Mouse (Mus musculus) left cerebral cortex, adult 2 months (tissue): ENCODE results near the gene Mrpl46. TPM values are rescaled to one million over a fixed set of nuclear protein-coding genes. Genes with fewer than 3 reads are reported as not detected.

Source experiments
- DNase-seq, 2 experiments: peaks; one replicate each; pipeline ENCODE4 v3.0.0; 2021 to 2022; ENCODE audit warnings: low spot score in 2 of 2, mixed read lengths in 1 of 2; ENCODE audit errors: extremely low spot score in 1 of 2
- H3K27ac ChIP-seq: fragments of 200-600 bp; 2 replicates; pipeline ENCODE4 v1.8.1; 2022
- H3K4me3 ChIP-seq: fragments of 200-600 bp; 2 replicates; pipeline ENCODE4 v1.8.1; 2022
- CTCF ChIP-seq: fragments of 200-600 bp; IDR thresholded peaks from 2 replicates; pipeline ENCODE4 v1.8.1; 2022; ENCODE audit warnings: antibody characterized with exemption, mild to moderate bottlenecking, moderate library complexity
- intact Hi-C: fragments of 180-260 bp; cut with DNase I; formaldehyde crosslinking; loops from one replicate; pipeline ENCODE4 v1.15.1; 2025
- total RNA-seq, 2 experiments: library from RNA; stranded (reverse); gene quantifications; 2 replicates each; pipeline ENCODE4 v1.2.3; 2021

Mrpl46 gene
- total RNA-seq, 2 experiments from 2014 or later = 30.2 to 37.1 TPM

DNA sequence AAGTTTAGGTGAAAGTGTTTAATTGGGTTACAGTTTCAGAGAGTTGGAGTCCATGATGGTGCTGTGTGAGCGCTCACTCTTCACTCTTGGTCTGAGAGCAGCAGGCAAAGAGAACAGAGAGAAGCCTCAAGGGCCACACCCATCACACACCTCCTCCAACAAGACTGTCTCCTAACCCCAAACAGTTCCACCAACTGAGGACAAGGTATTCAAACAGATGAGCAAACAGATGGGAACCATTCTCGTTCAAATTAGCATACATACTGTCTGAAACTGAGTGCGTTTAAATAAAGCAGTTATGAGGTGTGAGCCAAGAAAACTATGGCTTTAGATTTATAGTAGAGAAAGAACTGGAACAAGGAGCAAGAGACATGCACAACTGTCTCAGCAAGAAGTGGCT lies 13.3 kb upstream of the Mrpl46 start:
- Histone ChIP-seq H3K27ac (no peak overlapping the region), H3K4me3 (no peak overlapping the region)
- no peak for TF ChIP-seq CTCF
- intact Hi-C loops = loop anchor here (10.0 kb wide), 1 partner anchor 428 kb away; no protein-coding TSS in a partner anchor
- DNase-seq = no peak

DNA sequence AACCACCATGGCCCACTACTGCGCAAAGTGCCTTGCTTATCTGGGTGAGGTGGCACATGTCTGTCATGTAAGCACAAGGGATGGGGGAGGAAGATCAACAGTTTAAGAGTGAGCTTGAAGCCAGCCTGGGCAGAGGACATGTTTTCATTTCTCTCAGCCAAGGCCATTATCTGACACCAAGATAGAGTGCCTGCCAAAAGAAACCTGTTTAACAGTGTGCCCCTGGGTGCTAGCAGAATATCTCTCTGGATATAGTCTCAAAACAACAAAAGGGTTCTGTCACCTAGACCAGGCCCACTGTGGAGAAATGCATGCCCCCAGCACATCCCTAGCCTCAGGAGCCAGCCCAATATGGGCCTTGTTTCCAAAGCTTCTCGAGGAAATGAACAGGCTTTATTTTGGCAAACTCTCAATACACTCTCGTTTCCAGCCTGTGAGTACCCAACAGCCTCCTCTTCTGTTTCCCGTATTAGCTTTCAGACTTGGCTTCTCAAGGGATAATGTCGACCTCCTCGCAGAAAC lies 11.3 kb upstream of the Mrpl46 start:
- intact Hi-C loops = loop anchor here (5.0 to 10.0 kb wide), 2 partner anchors 288 to 430 kb away; no protein-coding TSS in a partner anchor
- no peak for DNase-seq
- Histone ChIP-seq H3K4me3 (no peak overlapping the region), H3K27ac (no peak overlapping the region)
- no peak for TF ChIP-seq CTCF

DNA sequence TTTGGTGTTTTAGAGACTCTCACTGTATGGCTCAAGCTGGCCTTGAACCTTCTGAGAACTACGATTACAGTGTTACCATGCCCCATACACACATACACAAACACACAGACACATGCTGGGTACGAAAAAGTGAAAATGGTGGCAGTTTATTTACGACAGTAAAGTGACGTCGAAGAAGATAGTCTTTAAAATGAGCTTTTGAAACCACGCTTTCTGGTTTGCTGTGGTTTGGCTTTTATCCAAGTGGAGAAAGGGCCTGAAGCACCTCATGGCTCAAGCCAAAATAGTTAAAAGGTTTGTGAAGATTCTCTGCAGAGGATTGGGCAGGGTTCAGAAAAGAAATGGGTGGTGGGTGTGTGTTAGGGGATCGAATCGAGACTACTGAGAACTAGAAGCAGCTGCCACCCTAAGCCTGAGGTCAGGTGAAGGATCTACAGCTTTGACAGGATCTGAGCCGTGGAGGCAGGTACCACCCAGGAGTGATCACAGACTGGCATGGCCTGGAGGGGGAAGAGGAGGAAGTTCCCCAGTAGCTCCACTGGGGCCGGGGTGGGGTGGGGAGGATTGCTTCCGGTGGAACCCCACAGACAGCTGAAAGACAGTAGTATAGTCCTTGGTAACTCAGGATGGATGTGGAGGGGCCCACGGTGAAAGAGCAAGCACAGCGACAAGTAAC lies 10.7 kb upstream of the Mrpl46 start:
- no peak for DNase-seq
- H3K4me3 ChIP-seq = no peak overlapping the region
- TF ChIP-seq CTCF = no peak
- H3K27ac ChIP-seq = no peak overlapping the region
- intact Hi-C loops = loop anchor here (5.0 to 10.0 kb wide), 2 partner anchors 288 to 431 kb away; no protein-coding TSS in a partner anchor

DNA sequence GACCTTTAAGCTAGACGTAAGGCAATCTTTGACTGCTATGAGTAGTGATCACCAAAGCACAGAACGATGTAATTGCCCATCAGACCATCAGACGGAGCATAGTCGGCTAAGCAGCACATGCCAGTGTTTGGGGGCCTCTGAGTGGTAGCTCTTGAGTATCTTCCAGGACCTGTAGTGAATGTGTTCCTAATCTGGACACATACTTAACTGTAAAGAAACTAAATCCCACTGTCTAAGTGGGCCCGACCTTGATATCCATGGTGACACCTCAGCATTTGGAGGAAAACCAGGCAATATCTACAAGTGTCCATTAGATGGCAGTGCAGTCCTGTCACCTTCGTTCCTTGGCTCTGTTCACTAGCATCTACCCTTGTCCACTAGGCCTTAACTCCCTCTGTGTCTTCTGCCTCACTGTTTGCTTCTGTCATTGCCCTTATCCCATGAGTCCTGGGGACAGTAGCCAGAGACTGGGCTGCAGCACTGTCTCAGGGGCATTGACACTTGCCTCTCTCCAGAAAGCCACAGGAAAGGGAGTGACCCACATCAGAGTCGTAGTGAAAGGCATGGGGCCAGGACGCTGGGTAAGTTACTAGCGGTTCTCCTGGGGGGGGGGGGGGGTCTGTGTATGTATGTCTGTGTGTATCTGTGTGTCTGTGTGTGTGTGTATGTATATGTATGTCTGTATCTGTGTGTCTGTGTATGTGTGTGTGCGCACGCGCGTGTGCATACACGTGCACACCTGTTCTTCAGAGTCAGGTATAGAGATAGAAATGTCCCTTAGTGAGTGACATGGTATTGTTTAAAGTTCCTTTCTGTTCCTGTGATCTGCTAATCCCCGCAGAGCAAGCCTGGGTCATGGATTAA lies 8.3 kb upstream of the Mrpl46 start:
- TF ChIP-seq CTCF = peak; percentile 89
- DNase-seq = peak; percentile 49 to 51
- Histone ChIP-seq H3K4me3 (no peak overlapping the region), H3K27ac (no peak overlapping the region)
- intact Hi-C loops = loop anchor here (1.0 to 10.0 kb wide), 4 partner anchors 55 to 433 kb away; partner anchors contain the start of gene Det1

DNA sequence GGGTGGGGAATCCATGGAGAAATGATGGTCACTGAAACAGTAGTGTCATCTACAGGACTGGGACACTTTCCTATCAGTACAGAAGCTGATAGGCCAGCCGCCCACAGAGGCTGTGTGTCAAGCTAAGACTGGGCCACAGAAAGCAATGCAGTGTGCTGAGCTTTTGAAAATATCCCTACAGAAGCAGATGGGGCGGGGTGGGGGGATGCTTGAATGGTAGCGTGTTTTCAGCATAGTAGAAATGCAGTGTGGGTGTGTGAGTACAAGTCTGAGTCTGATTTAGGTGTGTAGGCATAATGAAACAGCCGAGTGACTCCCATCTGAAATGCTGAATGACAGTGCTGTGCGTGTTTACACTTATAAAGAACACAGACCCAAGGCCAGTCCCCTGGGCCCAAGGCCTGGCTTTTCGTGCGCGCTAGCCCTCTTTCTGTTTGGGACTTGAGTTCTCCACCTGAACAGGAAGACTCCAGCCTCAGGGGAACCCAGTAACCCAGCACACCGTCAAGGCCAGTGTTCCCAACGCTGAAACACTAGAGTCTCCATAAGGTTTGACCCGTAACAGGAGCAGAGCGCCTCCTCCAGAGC lies 4.6 kb upstream of the Mrpl46 start:
- no peak for TF ChIP-seq CTCF
- Histone ChIP-seq H3K27ac (no peak overlapping the region), H3K4me3 (no peak overlapping the region)
- intact Hi-C loops = no loop called here
- no peak for DNase-seq

DNA sequence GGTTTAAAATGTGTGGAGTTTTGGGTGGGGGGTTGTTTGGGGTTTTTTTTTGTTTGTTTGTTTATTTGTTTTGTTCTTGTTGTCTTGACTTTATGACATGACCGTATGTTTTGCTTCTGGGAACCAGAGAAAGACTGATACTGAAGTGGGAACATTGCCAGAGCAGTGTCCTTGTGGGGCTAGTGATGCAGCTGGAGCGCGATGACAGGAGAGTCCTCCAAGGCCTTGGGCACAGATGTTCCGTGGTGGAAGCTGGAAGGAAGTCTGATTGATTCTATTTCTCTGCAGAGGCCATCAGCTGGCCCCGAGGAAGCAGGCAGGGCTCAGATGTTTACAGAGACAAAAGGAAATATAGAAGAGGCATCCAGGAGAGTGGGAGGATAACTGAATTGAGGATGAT lies 2.6 kb upstream of the Mrpl46 start:
- TF ChIP-seq CTCF = no peak
- no peak for DNase-seq
- H3K4me3 ChIP-seq = no peak overlapping the region
- H3K27ac ChIP-seq = no peak overlapping the region
- intact Hi-C loops = no loop called here

DNA sequence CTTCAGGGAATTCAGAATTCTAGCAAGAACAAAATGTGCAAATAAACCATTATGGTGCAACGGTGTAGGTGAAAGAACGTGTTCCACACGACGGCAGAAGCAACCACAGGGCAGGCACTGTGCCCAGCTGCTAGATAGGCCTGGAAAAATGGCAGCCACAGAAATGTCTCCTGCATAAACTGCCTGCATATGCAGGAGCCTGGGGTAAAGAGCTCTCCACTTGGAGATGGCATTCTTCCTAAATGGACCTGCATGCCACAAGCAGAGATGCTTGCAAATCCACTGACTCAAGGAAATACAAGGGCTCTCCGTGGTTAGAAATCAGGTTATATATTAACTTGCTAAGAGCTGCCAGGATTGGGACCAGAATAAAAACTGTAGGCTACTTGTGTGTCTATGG lies 4.6 kb downstream of the Mrpl46 start:
- Histone ChIP-seq H3K27ac (no peak overlapping the region), H3K4me3 (no peak overlapping the region)
- DNase-seq = no peak
- no peak for TF ChIP-seq CTCF
- intact Hi-C loops = no loop called here

DNA sequence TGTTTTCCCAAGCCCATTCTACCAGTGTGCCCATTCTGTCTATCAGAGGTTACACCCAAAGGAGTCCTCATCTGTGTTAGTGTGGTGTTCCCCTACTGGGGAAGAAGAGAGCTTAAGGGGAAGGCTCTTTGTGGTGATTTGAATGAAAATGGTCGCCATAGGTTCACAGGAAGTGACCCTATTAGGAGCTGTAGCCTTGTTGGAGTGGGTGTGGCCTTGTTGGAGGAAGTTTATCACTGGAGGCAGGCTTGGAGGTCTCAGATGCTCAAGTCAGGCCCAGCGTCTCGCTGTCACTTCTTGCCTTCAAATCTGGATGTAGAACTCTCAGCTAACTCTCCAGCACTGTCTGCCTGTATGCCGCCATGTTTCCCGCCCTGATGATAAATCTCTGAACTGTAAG lies 12.4 kb downstream of the Mrpl46 start:
- intact Hi-C loops = no loop called here
- Histone ChIP-seq H3K27ac (no peak overlapping the region), H3K4me3 (no peak overlapping the region)
- no peak for DNase-seq
- no peak for TF ChIP-seq CTCF

DNA sequence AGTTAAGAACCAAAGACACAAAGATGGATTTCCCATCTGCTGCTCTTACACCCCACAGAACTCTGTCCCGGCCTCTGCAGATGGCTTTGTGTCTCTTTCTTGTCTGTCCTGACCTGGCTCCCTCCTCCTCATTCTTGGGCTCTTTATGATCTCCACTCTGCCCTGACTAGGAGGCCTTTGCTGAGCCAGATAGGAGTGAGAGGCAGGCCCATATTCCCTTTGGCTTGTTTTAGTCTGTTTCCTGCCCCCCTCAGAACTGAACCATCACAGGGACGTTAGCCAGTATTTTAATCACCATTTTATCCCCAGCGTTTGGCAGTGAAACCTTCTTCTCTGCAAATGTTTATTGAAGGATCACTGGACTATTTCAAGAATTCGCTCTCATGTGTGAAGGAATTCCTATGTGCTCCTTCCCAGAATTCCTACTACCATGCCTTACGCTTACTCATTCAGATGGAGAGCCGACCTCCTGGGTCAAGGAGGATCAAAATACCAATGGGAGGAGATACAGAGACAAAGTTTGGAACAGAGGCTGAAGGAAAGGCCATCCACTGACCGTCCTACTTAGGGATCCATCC lies 14.2 kb downstream of the Mrpl46 start:
- Histone ChIP-seq H3K27ac (no peak overlapping the region), H3K4me3 (no peak overlapping the region)
- TF ChIP-seq CTCF = no peak
- intact Hi-C loops = no loop called here
- no peak for DNase-seq

DNA sequence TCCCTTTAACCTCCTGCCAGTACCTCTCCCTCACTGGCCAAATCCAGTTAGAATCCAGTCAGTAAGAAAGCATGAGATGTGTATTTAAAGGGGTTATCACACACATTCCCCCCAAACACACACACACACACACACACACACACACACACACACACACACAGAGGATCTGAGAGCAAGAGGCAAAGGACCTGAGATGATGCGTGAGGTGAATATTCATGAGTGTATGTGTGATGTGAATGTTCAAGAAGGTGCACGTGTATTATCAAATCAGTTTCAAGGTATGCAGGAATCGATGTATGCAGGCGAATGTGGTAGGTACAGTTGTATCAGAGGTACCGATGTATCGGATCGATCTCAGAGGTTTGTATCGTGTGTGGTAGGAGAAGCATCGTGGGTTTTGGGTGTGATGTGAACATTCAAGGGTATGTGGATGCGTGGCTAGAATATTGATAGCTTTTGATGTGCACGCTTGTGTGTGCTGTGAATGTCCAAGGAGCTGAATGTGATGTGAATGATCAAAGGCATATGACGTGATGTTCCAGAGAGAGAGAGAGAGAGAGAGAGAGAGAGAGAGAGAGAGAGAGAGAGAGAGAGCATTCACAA lies 15.3 kb downstream of the Mrpl46 start:
- no peak overlapping the region for H3K4me3 ChIP-seq
- H3K27ac ChIP-seq = no peak overlapping the region
- no peak for DNase-seq
- intact Hi-C loops = loop anchor here (2.0 kb wide), 1 partner anchor 171 kb away; no protein-coding TSS in a partner anchor
- no peak for TF ChIP-seq CTCF
